Mouse (Mus musculus) kidney, adult 2 months (tissue): ENCODE measurements around the gene Jag2.

Source experiments
- CTCF ChIP-seq: fragments of 200-500 bp; conservative IDR thresholded peaks from 2 replicates; pipeline ENCODE4 v1.5.1; 2011; ENCODE audit warnings: low read depth, mild to moderate bottlenecking, control low read depth, low read length, moderate library complexity, mixed read lengths; ENCODE audit not compliant: insufficient read depth, insufficient read length
- POLR2A ChIP-seq: fragments of 200-500 bp; IDR thresholded peaks from one replicate; pipeline ENCODE4 v1.6.1; 2011; ENCODE audit warnings: low read depth, low read length, control low read depth

- TF ChIP-seq CTCF (no peak), POLR2A (no peak)
Observed at GRCm38 (mm10) chr12:112866467-112867080, 63.0 kb downstream of the Jag2 start.
